Mouse (Mus musculus): ENCODE data around the gene Gm11563. TPM values are rescaled to one million over a fixed set of nuclear protein-coding genes. Genes with fewer than 3 reads are reported as not detected.
"Not testable (repeated sequence)": the region's sequence is repeated elsewhere in the genome, so short reads cannot be mapped to it uniquely, and the experiment has no call there.

The Gm11563 gene
- polyA plus RNA-seq, 1 experiment from 2014 or later: not detected

DNA sequence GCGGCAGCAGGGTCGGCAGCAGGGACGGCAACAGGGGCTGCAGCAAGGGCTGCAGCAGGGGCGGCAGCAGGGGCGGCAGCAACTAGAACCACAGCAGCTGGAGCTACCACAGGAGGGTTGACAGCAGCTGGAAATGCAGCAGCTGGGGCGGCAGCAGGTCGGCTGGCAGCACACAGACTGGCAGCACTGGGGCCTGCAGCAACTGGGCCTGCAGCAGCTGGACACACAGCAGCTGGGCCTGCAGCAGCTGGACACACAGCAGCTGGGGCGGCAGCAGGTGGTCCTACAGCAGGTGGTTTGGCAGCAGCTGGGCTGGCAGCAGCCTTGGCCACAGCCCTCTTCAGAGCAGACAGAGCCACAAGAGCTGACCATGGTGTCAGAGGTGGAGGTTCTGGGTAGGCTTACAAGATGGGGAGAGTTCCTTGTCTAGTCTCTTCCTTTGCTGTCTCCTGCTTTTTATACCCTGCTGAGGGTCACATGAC lies 24.1 kb downstream of the Gm11563 start, which contains the start of gene Krtap4-2:
Krtap4-2 (minus strand) TSS at position 432 of the 482 bp plus-strand sequence.
- 36% methylated on average over 8 of the region's 8 CpGs for WGBS
- no peak within 1 kb of the TSS for H3K27ac ChIP-seq (ENCODE audit: low read length)

DNA sequence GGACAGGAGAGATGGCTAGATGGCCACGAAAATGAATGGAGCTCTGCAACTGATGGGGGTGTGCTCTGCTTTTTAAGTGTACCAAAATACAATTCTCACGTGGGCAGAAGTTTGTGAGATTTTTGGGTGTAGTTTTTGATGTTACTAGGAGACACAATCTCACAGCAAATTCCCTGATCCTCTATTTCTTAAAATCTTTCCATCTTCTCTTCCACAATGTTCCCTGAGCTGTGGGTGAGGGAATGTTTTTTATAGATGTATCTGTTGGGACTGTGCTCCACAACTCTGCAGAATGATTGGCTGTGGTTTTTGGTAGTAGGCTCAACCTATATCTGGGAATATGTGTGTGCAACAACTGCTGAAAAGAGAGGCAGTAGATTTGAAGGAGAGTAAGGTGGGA lies 25.5 kb downstream of the Gm11563 start:
- no peak overlapping the region for H3K4me3 ChIP-seq (ENCODE audit: low read depth, low read length)
- no peaks in the 10 kb centered on the region for H3K27me3 ChIP-seq (replicated peaks; ENCODE audit: insufficient read depth, low read length)
- no peaks in the 10 kb centered on the region for H3K36me3 ChIP-seq (ENCODE audit: insufficient read depth, low read length)
- 62% methylated on average over 2 of the region's 2 CpGs for WGBS
- H3K4me1 ChIP-seq (ENCODE audit: insufficient read depth, low read depth, low read length): no peaks in the 10 kb centered on the region
- H3K4me2 ChIP-seq (replicated peaks; ENCODE audit: low read depth, low read length): no peak overlapping the region
- TF ChIP-seq CTCF (IDR thresholded peaks at IDR 0.05): no peak
- TF ChIP-seq EP300 (IDR thresholded peaks at IDR 0.05): no peak
- no peak overlapping the region for H3K27ac ChIP-seq (ENCODE audit: low read length)
- ATAC-seq (no peak), DNase-seq (ENCODE audit: low spot score) (no peak)
- H3K9ac ChIP-seq (replicated peaks; ENCODE audit: low read depth): no peak overlapping the region
- no peaks in the 10 kb centered on the region for H3K9me3 ChIP-seq (ENCODE audit: low read length)

More for the DNA sequence above, 24.1 kb downstream of the Gm11563 start, which contains the start of gene Krtap4-2:
- H3K27me3 ChIP-seq (replicated peaks; ENCODE audit: insufficient read depth, low read length): no peaks in the 10 kb centered on the region
- no peaks in the 10 kb centered on the region for H3K36me3 ChIP-seq (ENCODE audit: insufficient read depth, low read length)
- no peak within 1 kb of the TSS for H3K9ac ChIP-seq (replicated peaks; ENCODE audit: low read depth)
- TF ChIP-seq CTCF (IDR thresholded peaks at IDR 0.05): no peak
- no peak for TF ChIP-seq EP300 (IDR thresholded peaks at IDR 0.05)
- no peaks in the 10 kb centered on the region for H3K9me3 ChIP-seq (ENCODE audit: low read length)
- H3K4me1 ChIP-seq (ENCODE audit: insufficient read depth, low read depth, low read length): no peaks in the 10 kb centered on the region
- no peak within 1 kb of the TSS for H3K4me3 ChIP-seq (ENCODE audit: low read depth, low read length)
- H3K4me2 ChIP-seq (replicated peaks; ENCODE audit: low read depth, low read length): no peak within 1 kb of the TSS
- no peak for ATAC-seq
- DNase-seq (ENCODE audit: low spot score): no peak

DNA sequence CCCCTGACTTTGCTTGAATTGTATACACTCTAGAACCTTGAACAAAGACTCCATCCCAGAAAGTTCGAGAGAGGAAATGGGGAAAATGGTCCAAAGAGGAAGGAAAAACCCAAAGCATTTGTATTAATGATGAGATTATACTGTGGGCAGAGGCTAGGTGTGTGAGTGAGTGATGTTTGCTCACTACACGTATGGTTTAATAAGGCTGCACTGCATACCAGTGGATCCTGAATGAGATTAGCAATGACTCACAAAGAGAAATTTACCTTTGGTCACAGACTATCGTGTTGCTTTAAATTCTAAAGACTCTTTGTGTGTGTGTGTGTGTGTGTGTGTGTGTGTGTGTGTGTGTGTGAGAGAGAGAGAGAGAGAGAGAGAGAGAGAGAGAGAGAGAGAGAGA lies 27.9 kb downstream of the Gm11563 start:
- DNase-seq (ENCODE audit: low spot score) (no peak), ATAC-seq (no peak)
- TF ChIP-seq CTCF (IDR thresholded peaks at IDR 0.05): no peak
- Histone ChIP-seq H3K9me3 (ENCODE audit: low read length) (no peaks in the 10 kb centered on the region), H3K27me3 (replicated peaks; ENCODE audit: insufficient read depth, low read length) (no peaks in the 10 kb centered on the region), H3K36me3 (ENCODE audit: insufficient read depth, low read length) (no peaks in the 10 kb centered on the region), H3K9ac (replicated peaks; ENCODE audit: low read depth) (no peak overlapping the region), H3K27ac (ENCODE audit: low read length) (no peak overlapping the region), H3K4me3 (ENCODE audit: low read depth, low read length) (no peak overlapping the region), H3K4me2 (replicated peaks; ENCODE audit: low read depth, low read length) (no peak overlapping the region), H3K4me1 (ENCODE audit: insufficient read depth, low read depth, low read length) (no peaks in the 10 kb centered on the region)
- 38% methylated on average over 3 of the region's 3 CpGs for WGBS

DNA sequence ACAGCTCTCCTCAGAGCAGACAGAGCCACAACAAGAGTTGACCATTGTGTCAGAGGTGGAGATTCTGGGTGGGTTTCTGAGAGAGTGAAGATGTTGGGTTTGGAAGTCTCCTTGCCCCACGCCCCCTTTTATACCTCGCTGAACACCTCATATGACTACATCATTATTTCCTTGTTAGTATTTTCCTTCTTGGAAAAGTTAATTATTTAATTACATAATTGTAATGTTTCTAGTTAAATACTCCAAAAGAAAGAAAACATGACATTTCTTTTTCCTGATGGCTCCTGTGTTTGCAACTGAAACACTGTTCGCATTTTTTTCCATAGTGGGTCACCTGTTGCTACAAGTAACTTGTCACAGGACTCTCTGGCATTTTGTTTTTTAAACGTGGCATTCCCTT lies 30.6 kb downstream of the Gm11563 start, which contains the start of gene Krtap4-1:
Krtap4-1 (minus strand) TSS at position 101 of the 400 bp plus-strand sequence.
- TF ChIP-seq CTCF (IDR thresholded peaks at IDR 0.05) (no peak), EP300 (IDR thresholded peaks at IDR 0.05) (no peak)
- Histone ChIP-seq H3K36me3 (ENCODE audit: insufficient read depth, low read length) (no peaks in the 10 kb centered on the region), H3K4me2 (replicated peaks; ENCODE audit: low read depth, low read length) (no peak within 1 kb of the TSS), H3K4me3 (ENCODE audit: low read depth, low read length) (no peak within 1 kb of the TSS), H3K27ac (ENCODE audit: low read length) (no peak within 1 kb of the TSS), H3K27me3 (replicated peaks; ENCODE audit: insufficient read depth, low read length) (no peaks in the 10 kb centered on the region), H3K9ac (replicated peaks; ENCODE audit: low read depth) (no peak within 1 kb of the TSS), H3K4me1 (ENCODE audit: insufficient read depth, low read depth, low read length) (no peaks in the 10 kb centered on the region), H3K9me3 (ENCODE audit: low read length) (no peaks in the 10 kb centered on the region)
- WGBS: 76% methylated on average over 4 of the region's 4 CpGs
- DNase-seq (ENCODE audit: low spot score) (no peak), ATAC-seq (no peak)

DNA sequence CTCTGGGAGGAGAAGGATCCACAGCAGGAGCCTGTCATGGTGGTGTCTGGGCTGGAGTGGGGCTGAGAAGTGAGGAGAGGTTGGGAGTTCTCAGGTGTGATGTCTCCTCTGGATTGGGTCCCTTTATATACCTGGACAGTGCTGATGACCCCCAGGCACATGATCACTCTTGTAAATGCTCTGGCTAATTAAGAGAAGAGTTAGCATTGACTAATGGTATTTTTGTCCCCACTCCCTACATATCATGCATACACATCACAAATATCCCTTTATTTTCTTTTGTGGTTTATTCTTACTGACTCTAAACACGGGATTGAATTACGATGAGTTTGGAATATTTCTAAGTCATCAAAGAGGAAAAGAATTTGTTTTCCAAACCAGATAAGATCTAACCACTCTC lies 38.4 kb downstream of the Gm11563 start, which contains the start of gene Gm11562:
Gm11562 (minus strand) TSS at position 101 of the 400 bp plus-strand sequence.
- ATAC-seq (no peak), DNase-seq (ENCODE audit: low spot score) (no peak)
- Histone ChIP-seq H3K9ac (replicated peaks; ENCODE audit: low read depth) (no peak within 1 kb of the TSS), H3K9me3 (ENCODE audit: low read length) (no peaks in the 10 kb centered on the region), H3K4me3 (ENCODE audit: low read depth, low read length) (no peak within 1 kb of the TSS), H3K4me1 (ENCODE audit: insufficient read depth, low read depth, low read length) (no peaks in the 10 kb centered on the region), H3K36me3 (ENCODE audit: insufficient read depth, low read length) (no peaks in the 10 kb centered on the region), H3K27ac (ENCODE audit: low read length) (no peak within 1 kb of the TSS), H3K27me3 (replicated peaks; ENCODE audit: insufficient read depth, low read length) (no peaks in the 10 kb centered on the region), H3K4me2 (replicated peaks; ENCODE audit: low read depth, low read length) (no peak within 1 kb of the TSS)
- WGBS: 73% methylated on average over 2 of the region's 2 CpGs
- TF ChIP-seq EP300 (IDR thresholded peaks at IDR 0.05) (no peak), CTCF (IDR thresholded peaks at IDR 0.05) (no peak)

DNA sequence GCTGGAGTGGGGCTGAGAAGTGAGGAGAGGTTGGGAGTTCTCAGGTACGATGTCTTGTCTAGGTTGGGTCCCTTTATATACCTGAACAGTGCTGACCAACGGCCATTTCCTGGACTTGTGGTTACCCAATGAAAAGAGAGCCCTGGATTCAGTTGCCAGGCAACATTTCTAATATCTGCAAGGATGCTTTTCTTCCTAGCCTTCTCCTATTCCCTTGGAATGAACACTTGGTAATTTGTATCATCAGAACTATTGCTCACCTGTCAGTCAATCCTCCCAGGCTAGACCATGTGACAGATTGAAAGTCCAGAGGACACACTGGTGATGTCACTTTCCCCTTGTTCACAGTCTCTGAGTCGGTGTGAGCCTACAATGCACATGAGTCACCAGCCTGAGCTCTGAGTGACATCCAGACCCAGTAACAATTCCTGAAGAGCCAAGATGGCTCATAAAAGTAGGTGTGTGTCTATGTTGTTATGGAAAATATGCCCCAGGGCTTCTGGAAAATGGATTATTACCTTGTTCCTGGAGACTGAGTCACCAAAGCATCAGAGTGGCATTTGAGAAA lies 43.9 kb downstream of the Gm11563 start, which contains the start of gene Krtap2-4:
Krtap2-4 (minus strand) TSS at position 51 of the 568 bp plus-strand sequence.
- Histone ChIP-seq H3K36me3 (ENCODE audit: insufficient read depth, low read length) (no peaks in the 10 kb centered on the region), H3K4me1 (ENCODE audit: insufficient read depth, low read depth, low read length) (no peaks in the 10 kb centered on the region), H3K9ac (replicated peaks; ENCODE audit: low read depth) (no peak within 1 kb of the TSS), H3K4me3 (ENCODE audit: low read depth, low read length) (no peak within 1 kb of the TSS), H3K27me3 (replicated peaks; ENCODE audit: insufficient read depth, low read length) (no peaks in the 10 kb centered on the region), H3K4me2 (replicated peaks; ENCODE audit: low read depth, low read length) (no peak within 1 kb of the TSS), H3K27ac (ENCODE audit: low read length) (no peak within 1 kb of the TSS), H3K9me3 (ENCODE audit: low read length) (no peaks in the 10 kb centered on the region)
- WGBS: 52% methylated on average over 3 of the region's 3 CpGs
- DNase-seq (ENCODE audit: low spot score) (no peak), ATAC-seq (no peak)
- TF ChIP-seq CTCF (IDR thresholded peaks at IDR 0.05) (no peak), EP300 (IDR thresholded peaks at IDR 0.05) (no peak)

DNA sequence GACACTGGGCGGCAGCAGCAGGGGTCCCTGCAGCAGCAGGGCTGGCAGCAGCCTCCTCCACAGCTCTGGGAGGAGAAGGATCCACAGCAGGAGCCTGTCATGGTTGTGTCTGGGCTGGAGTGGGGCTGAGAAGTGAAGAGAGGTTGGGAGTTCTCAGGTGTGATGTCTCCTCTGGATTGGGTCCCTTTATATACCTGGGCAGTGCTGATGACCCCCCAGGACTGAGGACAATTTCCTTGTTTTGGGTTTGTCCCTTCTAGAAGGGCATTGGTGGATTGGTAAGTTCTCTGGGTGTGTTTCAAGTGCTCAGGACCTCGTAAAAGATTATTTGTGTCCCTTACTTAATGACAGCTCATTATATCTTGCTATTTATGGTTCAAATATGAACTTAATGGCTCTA lies 48.7 kb downstream of the Gm11563 start, which contains the start of gene Gm11937:
Gm11937 (minus strand) TSS at position 101 of the 400 bp plus-strand sequence.
- not testable (repeated sequence) for H3K36me3 ChIP-seq (ENCODE audit: insufficient read depth, low read length); H3K9me3 ChIP-seq (ENCODE audit: low read length); H3K27me3 ChIP-seq (replicated peaks; ENCODE audit: insufficient read depth, low read length); DNase-seq (ENCODE audit: low spot score); H3K4me3 ChIP-seq (ENCODE audit: low read depth, low read length); ATAC-seq; H3K4me1 ChIP-seq (ENCODE audit: insufficient read depth, low read depth, low read length); H3K27ac ChIP-seq (ENCODE audit: low read length); H3K4me2 ChIP-seq (replicated peaks; ENCODE audit: low read depth, low read length); H3K9ac ChIP-seq (replicated peaks; ENCODE audit: low read depth)
- 55% methylated on average over 1 of the region's 2 CpGs for WGBS
